Mouse (Mus musculus) ES-E14 (cell line): ENCODE measurements around the gene Sirt5.

Experiments used
- CHD2 ChIP-seq: IDR thresholded peaks from 2 replicates; pipeline ENCODE4 v1.6.1; 2014; ENCODE audit warnings: mild to moderate bottlenecking, low read depth, low read length, inconsistent platforms
- HCFC1 ChIP-seq: IDR thresholded peaks from 2 replicates; pipeline ENCODE4 v1.6.1; 2012; ENCODE audit warnings: low read length, inconsistent platforms, borderline replicate concordance; ENCODE audit not compliant: insufficient read depth
- MAFK ChIP-seq: IDR thresholded peaks from 2 replicates; pipeline ENCODE4 v1.6.1; 2014; ENCODE audit warnings: mild to moderate bottlenecking, low read depth, low read length, inconsistent platforms; ENCODE audit not compliant: insufficient read depth
- ZC3H11A ChIP-seq: IDR thresholded peaks from 2 replicates; pipeline ENCODE4 v1.6.1; 2012; ENCODE audit warnings: low read depth, mild to moderate bottlenecking, inconsistent platforms, low read length, borderline replicate concordance
- ZNF384 ChIP-seq: IDR thresholded peaks from 2 replicates; pipeline ENCODE4 v1.6.1; 2012; ENCODE audit warnings: low read depth, low read length, inconsistent platforms

DNA sequence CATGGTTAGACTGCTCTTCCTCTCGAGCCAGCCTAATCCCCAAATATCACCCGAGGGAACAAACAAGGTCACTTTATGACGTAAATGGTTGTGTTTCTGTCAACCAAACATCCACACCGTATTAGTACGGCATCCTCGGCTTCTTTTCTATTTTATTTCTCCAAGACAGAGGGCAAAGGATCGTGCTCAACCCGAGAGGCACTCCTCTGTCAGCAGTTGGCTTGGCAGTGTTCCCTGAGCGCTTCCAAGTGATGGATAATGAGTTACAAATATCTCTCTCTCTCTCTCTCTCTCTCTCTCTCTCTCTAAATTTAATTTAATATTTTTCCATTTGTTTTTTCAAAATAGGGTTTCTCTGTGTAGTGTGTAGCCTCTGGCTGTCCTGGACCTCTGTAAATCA is 2.9 kb upstream of the Sirt5 start:
- TF ChIP-seq HCFC1 (no peak), MAFK (no peak), CHD2 (no peak), ZNF384 (no peak), ZC3H11A (no peak)
